Mouse (Mus musculus) heart, postnatal 14 days (tissue): Measurements from ENCODE around the gene Olfr270. TPM values are rescaled to one million over a fixed set of nuclear protein-coding genes. Genes with fewer than 3 reads are reported as not detected.

ENCODE experiments used
- total RNA-seq, 2 experiments: library from RNA; stranded (reverse); gene quantifications; 2 replicates each; pipeline ENCODE4 v1.2.3; 2021

The Olfr270 gene
- total RNA-seq, 2 experiments from 2014 or later = not detected

Other genes with a start within 250 kb of the Olfr270 start
- not detected for gene Olfr275, start 149.9 kb upstream of the Olfr270 start, total RNA-seq
- not detected for gene Olfr273, start 105.3 kb upstream of the Olfr270 start, total RNA-seq
- gene Olfr272, start 45.4 kb upstream of the Olfr270 start, total RNA-seq = not detected
- not detected for gene Nipsnap3a, start 24.7 kb downstream of the Olfr270 start, total RNA-seq
- 1 to 10 TPM; 7.2 to 8.2 TPM for gene Nipsnap3b, start 47.3 kb downstream of the Olfr270 start, total RNA-seq
- gene Abca1, start 195.3 kb downstream of the Olfr270 start, total RNA-seq = 10 to 100 TPM; 22.8 to 33.6 TPM